Mouse (Mus musculus): ENCODE measurements at regions not wholly inside any gene's neighbourhood (a gene's known extent, or its start where the extent isn't known, plus 50 kb on each side); places are given as distances from the start of the nearest gene placed in this dataset.

- no peak for DNase-seq
Measured at GRCm38 (mm10) chr12:25168213-25168545, 71.2 kb upstream of the Id2 start.

GRCm38 (mm10) chr12:25167504-25168212, 70.7 kb upstream of the Id2 start:
- DNase-seq, result no peak

- DNase-seq, result no peak
Measured at GRCm38 (mm10) chr12:25166525-25166924, 69.6 kb upstream of the Id2 start.

DNA sequence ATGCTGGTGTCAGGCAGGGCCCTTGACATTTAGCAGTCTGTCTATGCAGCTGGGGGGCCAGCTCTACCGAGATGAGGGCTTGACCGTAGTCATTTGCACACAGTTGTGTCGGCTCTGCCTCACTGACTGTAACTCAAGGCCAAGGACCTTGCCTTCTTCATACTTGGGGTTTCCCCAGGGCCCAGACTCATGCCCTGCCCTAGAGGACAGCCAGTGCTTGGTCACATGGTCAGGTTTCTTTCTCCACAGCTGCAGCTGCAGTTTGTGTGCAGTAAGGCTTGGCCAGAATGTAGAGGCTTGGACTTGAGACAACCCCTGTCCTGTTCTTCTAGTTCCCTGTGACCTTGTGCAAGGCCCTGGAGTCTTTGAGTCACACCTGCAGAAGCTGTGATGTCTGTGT, 68.7 kb upstream of the Id2 start:
- DNase-seq, result no peak

- DNase-seq, result no peak
Measured at GRCm38 (mm10) chr12:25164724-25165123, 67.8 kb upstream of the Id2 start.

DNA sequence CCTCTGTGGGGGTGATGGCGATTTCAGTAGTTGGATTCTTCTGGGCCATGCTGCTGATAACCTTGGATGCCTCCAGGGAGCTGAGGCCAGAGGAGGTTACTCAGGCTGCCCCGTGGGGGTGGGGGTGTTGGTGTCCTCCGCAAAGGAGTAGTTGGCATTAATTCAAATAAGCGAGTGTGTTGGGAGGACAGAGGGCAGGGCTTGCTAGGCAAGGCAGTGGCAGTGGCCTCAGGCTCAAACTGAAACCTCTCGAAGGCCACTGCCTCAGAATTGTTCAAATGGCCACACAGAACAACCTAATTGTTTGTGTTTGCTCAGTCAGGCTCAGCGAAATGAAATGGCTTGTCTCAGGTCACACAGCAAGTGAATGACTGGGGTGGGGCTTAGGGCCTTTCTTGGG, 66.6 kb upstream of the Id2 start:
- no peak for DNase-seq

DNA sequence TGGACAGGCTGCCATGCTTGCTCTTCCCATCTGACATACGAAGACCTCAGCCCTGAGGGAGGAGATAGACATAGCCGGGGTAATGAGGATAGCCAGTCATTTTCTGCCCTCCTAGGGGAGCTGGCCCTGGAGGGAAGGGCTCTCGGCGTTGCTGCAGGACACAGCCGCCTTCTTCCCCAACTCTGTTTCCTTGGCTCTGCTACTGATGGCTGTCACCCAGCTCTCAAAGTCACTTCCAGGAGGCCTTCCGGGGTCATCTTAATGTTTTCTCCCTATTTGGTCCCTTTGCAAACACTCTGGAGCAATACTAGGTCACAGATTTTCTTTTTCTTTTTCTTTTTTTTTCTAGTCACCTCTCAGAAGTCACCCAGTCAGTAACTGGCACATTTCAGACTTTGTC, 65.9 kb upstream of the Id2 start:
- DNase-seq, result no peak

DNA sequence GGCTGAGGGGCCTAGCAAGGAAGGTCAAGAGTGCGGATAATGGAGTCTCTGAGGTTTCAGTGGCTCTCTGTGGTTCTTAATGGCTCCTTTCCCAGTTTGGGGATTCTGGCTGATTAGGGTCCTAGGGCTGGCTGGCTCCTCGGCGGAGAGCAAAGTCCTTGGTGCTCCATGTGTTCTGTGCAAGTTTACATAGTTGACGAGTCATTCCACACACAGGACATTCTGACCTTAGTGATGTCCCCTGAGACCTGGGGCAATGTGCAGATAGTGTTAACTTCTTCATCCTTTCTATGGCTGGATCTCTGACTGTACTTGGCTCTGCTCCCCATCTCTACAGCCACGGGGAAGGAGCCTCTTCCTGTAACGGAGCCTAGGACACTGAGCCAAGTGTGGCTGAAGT, 65.0 kb upstream of the Id2 start:
- no peak for DNase-seq

- DNase-seq, result no peak
Measured at GRCm38 (mm10) chr12:25160990-25161843, 64.3 kb upstream of the Id2 start.

GRCm38 (mm10) chr12:25159091-25159490, 62.2 kb upstream of the Id2 start:
- DNase-seq, result no peak

- DNase-seq, result no peak
Measured at GRCm38 (mm10) chr12:25157238-25157637, 60.3 kb upstream of the Id2 start.

DNA sequence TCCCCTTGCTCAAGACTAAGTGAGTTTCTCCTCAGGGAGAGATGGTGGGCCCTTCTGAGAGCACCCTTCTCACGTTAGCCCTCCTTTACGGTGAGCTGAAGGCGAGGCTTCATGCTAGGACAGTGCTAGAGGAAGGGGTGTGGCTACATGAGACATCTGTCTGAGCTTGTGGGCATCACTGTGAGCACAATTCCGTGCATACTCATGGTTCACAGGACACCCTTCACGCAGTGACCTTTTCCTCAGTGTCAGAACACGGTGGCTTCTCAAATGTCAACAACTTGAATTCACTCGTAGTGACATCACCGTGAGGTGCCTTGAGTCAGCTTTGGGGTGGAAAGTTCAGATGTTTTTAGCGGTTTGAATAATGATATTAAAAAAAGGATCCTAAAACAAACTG, 58.5 kb upstream of the Id2 start:
- no peak for DNase-seq

DNA sequence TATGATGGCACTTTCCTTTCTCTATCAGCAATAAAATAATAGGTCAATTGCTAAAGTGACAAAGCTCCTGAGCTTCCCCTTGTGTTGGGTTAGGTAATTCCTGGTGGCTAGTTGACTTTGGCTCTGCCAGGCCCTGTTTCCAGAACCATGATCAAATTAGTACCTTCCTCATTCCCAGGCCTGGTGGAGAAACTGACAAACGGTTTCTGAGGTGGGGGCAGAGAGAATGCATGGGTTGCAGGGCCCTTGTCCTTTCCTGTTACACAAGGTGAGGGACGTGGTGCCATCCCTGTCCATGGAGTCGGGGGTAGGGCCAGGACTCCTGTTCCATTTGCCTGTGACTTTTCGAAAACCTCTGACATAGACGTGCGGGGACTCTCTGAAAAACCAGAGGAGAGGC, 51.2 kb upstream of the Id2 start:
- no peak for DNase-seq
